Mouse (Mus musculus): ENCODE data around the gene Sgf29.

Gene Sgf29

DNA sequence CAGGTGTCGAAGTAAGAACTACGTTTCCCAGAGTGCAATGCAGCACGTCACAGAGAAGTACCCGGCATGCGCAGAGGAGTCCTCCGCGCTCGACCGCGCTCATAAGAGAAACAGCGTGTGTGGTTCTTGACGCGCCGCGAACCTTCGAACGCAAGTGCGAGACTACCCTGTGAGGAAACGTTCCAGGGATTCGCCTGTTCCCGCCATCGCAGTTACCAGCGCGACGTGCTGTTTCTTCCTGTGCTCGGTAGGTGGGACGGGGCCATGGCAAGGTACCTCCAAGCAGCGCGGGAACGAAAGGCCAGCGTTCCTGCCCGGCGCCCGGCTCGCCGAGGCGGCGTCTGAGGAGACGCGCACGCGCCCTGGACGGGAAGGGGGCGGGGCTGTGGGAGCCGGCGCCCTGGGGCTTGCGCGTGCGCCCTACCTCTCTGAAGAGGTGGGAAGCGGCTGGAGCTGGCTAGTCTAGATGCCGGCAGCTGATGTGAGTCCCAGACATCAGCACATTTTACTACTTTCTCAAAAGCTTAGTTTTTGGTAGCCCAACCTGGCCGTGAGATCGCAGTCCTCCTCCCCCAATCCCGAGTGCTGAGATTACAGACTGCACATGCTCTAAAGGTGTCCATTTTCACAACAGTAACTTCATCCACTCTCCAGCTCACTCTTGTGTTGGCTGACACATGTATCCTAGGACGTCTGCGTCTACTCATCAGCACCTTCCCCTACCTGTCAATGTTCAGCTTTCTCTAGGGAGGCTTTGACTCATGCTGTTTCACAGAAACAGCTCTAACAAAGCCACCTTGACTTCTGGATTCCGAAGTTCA lies at the start of gene Sgf29:
Gene Sgf29, plus strand, starts transcription at position 79 of the 821 bp plus-strand sequence.
- peak; percentile 84 for DNase-seq (ENCODE audit: low read depth)

DNA sequence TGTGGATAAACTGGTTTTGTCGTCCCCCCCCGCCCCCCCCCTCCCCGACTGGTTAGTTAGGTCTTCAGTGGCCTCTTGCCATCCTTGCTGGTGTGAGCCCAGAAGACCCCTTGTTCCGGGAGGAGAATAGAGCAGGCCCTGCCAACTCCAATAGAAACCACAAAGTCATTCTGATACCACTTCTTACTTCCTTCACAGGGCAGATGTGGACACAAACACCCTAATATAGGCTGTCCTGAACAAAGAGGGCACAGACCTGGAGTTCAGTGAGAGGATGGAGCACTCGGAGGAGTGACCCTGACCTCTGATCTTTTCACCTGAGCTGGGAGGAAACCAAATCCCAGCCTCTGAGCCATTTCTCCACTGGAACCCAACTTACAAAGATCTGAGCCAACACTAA lies 47.2 kb upstream of the Sgf29 start:
- DNase-seq (ENCODE audit: low read depth): no peak

DNA sequence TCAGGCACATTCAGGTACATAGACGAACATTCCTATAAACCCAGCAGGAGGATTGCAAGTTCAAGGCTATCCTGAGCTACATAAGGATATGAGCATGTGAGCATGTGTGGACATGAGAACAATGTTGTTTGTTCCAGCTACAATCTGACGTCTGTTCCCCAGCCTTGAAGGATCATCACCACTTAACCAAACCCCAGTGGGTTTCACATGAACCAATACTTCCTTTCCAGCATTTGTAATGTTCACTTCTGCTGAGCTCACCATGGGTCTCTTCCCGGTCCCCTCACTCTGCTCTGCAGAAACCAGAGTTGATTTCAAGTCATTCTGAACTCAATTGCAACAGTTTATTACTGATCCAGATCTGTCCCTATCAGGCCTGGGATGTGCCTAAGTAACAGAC lies 46.5 kb upstream of the Sgf29 start:
- DNase-seq (ENCODE audit: low read depth): no peak

DNA sequence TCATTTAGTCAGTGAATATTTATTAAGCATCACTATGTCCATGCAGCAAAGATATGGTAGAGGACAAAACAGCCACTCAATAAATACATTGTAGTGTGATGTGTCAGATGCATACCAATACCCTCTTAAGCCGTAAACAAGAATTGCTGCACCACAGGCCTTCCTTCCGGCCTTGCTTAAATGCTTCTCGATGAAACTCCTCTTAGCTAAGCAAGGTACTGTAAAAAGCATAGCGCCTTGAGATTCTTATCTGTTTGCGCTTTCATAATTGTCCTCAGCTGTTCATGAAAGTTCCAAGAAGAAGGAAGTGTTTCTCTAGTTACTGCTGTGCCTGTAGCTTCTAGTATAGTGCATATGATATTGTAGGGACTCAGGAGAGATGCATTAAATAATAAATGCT lies 42.5 kb upstream of the Sgf29 start:
- no peak for DNase-seq (ENCODE audit: low read depth)

DNA sequence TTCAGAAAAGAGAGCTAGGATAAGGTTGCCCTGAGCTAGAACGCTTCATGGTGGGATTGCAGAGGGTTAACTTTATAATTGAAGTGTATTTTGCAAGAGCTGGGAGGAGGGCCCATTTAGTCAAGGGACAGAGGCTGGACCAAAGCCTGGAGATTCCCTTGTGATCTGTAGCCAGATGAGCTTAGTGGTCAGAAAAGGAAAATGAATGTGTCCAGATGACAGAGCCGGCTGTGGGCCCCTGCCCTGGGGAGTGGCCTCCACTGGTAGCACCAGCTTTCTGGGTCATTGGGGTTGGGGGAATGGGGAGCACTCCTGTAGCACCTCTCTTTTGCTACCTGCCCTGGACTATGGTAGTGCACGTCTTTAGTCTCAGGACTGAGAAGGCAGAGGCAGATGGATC lies 42.0 kb upstream of the Sgf29 start:
- no peak for DNase-seq (ENCODE audit: low read depth)

DNA sequence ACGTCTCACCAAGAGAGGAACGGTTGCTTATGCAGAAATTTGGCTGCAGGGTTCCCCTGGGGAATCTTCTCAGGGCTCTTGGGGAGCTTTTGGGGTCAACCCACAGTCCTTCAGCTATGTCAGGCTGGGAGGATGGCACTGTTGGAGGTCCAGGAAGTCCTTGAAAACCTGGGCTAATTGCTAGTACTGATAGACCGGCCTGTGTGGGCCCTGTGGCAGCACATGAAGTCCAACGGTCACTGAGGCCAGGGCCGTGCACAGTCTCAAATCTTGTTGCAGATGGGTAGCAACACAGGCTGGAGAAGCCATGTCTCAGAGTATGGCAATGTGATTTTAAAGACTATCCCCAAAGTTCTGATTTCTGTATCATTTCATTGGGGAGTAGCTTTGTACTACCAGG lies 41.3 kb upstream of the Sgf29 start:
- no peak for DNase-seq (ENCODE audit: low read depth)

DNA sequence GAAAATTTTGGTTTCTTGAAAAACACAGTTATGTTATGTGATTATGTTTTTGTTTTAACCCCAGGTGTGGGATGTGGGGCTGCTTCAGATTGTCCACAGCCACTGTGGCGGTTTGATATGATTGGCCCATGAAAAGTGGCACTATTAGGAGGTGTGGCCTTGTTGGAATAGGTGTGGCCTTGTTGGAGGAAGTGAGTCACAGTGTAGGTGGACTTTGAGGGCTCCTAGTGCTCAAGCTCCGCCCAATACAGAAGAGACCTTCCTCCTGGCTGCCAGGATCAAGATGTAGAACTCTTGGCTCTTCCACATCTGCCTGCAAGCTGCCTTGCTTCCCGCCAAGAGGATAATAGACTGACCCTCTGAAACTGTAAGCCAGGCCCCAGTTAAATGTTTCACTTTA lies 36.4 kb upstream of the Sgf29 start:
- DNase-seq (ENCODE audit: low read depth): no peak

DNA sequence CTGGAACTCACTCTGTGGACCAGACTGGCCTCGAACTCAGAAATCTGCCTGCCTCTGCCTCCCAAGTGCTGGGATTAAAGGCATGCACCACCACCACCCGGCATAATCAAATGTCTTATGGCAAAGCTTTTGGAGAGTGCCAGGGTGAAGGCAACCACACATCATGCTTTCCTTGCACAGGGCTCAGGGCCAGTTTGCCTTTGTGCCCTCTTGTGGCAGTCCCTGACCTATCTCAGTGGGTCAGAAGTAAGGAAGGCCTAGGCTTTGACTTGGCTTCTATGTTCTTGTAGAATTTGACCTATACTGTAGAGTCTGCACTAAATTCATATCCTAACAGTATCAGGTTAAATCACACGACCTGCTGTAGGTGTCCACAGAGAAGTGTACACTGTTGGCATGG lies 32.4 kb upstream of the Sgf29 start:
- DNase-seq (ENCODE audit: low read depth): no peak

DNA sequence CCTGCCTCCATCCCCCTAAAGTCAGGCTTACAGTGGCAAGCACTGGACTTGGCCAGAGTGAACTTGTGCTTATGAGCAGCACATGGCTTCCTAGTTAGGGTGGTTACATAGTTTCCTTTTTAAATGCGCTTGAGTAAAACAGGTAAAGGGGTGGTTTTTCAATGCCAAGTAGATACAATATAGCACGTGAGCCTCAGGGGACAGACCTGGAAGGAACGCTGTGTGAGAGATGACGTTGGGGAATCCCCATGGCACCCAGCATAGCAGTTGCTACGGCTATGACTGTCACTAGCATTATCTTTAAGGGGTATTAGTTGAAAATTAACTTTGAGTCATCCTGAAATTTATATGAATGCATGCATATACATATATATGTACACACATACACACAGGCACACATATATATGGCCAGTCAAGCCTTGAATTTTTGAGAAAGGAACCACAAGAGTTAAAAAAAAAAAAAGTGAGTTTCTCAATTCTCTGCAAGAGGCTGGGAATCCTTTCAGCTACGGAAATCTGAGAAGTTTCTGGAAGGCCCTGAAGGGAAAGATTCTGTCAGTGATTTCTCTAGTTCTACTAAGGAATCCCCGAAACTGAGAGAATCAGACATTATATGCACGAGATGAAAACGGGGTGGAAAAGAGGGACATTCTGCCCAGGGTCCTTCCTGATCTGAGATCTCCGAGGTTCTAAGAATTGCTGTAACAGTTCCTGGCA lies 29.4 kb upstream of the Sgf29 start:
- no peak for DNase-seq (ENCODE audit: low read depth)

DNA sequence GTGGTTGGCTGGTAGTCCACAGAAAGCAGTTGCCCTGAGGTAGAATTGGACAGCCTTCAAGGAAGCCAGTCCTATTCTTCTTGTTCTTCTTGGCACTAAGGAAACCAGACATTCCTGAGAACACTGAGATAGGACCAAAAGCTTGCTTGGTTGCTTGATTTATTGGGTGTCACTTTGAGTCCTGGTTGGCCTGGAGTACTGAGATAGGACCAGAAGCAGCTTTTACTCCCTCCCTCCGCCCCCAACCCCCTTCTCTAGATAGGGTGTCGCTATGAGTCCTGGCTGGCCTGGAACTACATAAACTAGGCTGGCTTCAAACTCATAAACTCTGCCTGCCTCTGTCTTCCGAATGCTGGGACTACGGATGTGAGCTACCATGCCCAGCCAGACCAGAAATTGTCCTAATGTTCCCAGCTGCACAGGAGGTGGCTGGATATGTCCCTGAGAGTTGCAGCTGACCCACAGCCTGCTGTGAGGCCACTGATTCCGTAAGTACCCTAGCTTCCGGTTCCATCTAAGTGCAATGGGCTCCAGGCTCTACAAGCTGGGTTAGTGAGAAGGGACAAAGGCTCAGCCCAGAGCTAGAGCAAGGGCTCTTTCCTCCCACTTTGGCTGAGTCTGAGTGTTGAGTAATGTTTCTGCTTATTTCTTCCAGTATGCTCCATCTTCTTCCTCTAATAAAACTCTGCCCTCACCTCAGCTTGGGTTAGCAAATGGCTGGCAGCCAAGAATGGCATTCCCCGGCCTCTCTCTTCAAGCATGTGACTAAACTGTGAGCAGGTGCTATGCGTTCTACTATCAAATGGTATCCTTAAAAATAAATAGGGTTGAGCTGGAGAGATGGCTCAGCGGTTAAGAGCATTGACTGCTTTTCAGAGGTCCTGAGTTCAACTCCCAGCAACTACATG lies 27.4 kb upstream of the Sgf29 start:
- no peak for DNase-seq (ENCODE audit: low read depth)

DNA sequence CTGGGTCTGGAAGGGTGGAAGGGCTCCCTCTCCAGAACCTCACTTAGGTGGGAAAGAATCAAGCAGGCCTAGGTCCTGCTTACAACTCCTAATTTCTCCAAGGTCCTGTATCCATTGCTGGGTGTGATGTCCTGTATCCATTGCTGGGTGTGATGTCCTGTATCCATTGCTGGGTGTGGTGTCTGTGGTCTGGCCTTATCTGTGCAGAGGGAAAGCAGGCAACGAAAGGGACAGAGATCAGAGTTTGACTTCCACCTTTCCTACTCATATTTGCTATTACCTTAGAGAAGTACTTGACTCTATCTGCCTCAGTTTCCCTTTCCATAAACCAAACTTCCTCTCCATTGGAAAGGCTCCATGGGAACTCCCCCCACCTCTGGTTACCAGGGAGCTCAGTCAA lies 25.7 kb upstream of the Sgf29 start:
- DNase-seq (ENCODE audit: low read depth): no peak

DNA sequence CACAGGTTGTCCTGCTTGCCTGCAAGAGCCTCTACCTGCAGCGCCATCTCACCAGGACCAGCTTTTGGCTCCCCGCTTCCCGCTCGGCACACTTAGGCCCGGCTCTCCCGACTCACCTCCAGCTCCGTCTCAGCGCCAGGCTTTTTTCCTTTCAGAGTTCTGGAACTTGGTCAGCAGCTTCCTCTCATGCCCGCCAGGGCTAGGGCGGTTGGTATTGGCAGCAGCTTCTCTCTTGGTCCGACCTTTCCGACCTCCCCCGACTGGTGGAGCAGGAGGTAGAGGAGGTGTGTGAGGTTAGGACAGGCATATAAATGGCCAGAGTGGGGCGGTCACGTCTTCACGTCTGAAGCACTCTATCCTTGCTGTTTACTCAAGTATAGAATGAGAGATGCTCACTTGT lies 24.3 kb upstream of the Sgf29 start:
- DNase-seq (ENCODE audit: low read depth): peak; percentile 68

DNA sequence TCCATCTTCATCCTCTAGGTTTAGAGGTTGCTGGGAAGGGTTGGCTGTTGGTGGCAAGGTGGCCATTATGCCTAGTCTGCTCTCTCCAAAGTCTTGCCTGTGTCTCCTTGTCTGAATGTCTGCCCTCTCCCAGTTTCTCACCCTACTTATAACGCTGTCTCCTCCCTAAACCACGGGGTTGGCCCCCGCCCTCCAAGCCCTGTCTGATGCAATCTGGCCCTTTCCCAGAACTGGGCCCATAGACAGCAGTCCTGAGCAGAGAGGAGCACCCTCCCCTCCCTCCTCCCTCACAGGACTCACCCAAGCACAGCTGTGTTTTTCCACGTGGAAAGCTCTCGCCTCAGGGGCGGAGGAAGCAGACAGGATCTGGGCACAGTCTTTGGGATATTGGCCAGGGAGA lies 23.7 kb upstream of the Sgf29 start:
- peak; percentile 98 for DNase-seq (ENCODE audit: low read depth)

DNA sequence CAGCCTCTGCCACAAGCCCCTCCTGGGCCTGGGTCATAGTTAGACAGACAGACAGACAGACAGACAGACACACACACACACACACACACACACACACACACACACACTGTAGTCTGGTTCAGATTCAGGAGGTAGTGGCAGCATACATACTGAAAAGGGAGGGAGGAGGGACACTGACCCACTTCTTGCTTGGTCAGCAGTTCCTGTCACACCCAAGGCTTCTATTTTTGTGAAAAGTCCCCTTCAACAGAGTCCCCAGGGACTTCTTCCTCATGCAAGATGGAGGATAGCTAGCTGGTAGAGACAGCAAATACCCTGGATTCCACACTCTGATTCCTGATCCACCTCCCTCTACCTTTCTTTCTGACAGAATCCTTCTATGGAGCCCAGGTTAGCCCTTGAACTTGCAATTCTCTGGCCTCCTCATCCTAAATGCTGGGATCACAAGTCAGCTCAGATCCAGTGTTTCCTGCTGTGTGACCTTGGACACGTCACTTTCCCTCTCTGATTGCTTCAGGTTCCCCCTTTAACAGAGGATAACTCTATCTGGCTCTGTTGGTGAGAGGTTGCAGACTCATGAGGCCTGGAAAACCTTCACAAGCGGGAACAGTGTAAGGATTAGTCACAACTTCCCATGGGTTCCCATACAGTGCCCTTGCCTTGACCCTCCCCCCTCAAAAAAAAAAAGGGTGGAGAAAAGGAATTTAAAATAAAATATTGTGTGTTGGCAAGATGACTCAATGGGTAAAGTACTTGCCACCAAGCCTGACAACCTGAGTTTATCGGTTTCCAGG lies 23.1 kb upstream of the Sgf29 start:
- DNase-seq (ENCODE audit: low read depth): peak; percentile 78

DNA sequence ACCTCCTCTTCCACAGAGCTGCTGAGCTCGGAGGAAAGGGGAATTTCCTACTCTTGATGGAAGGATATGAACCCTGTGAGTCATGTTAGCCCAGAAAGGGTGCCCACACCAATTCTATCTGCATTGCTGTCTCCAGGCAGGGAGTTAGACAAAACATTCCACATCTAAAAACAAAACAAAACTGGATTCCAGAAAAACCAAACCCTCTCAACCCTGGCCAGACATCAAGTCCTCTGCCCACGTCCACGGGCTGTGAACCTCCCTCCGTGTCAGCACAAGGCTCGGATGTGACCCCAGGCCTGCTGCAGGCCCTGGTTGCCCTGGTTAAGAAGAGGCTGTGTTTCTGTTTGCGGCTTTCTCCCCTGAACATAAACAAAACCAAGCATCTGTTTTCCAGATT lies 21.0 kb upstream of the Sgf29 start:
- peak; percentile 96 for DNase-seq (ENCODE audit: low read depth)

DNA sequence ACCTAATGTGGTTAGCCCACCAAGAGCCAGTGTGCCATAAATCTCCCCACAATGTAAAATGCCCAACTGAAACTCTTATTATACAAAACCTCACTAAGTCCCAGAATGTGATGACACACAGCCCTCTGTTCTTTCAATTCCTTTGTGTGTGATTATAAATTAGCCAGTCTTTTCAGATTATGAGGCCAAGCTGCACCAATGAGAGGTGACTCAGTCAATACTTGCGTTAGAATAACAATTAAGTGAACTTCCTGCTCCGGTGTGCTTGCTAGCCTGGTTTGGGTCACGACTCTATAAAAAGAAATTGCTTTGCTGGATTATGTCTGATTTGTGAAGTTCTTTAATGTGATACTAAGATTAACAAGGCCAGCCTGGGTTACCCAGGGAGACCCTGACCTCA lies 19.2 kb upstream of the Sgf29 start:
- no peak for DNase-seq (ENCODE audit: low read depth)

DNA sequence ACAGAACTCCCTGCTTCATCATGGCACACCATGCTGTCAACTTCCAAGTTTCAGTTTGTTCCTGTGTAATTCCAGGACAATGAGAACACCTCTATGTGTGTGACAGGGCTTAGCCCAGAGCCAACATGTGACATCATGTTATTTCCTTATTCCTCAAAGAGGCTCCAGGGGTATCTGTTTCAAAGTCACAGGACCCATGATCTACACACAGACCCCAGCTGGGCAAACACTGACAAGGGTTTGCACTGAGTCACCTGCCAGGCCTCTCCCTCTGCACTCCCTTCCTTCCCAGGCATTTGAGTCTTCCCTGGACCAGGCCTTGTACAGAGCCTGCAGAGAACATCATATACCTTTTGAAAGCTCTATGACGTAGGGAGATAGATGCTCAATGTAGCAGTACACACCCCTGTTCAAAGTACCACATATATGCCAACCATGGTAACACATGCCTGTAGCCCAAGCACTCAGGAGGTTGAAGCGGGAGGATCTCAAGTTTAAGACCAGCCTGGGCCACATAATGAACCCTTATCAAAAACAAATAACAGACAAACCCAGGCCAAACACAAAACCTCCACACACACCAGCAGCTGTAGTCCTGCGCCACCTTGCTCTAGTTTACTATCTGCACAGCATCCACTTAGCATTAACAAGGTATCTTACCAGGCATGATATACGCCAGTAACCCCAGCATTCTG lies 18.1 kb upstream of the Sgf29 start, which contains the start of gene Nupr1:
Gene Nupr1, minus strand, starts transcription at position 38 of the 695 bp plus-strand sequence.
- no peak for DNase-seq (ENCODE audit: low read depth)

DNA sequence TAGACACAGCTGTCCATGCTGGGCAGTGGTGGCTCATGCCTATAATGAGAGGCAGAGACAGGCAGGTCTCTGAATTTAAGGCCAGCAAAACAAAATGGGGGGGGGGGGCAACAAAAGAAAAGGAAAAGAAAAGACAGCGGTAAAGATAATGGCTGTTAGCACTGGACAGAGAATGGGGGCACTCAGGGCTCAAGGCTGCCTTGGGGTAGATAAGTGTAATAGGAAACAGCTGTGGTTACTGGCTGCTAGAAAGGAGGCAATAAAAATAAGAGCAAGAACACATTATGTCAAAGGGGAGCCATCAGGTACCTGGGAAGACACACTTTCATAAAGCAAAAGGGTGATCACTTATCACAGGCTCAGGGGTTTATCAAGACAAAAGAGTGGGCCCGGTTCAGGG lies 16.6 kb upstream of the Sgf29 start:
- DNase-seq (ENCODE audit: low read depth): no peak

DNA sequence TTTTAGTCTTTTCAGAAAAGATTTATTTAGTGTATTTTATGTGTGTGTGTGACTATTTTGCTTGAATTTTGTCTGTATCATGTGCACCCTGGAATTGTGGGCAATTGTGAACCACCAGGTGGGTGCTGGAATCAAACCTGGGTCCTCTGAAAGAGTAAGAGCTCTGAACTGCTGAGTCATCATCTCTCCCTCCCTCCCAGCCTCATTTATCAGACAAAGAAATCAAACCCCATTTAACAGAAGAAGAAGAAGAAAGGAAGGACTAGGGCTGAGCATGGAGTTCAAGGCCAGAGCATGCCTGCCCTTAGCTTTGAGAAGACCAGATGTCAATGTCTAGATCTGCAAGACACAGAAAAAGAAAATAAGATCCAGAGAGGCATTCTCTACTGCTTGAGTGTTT lies 13.7 kb upstream of the Sgf29 start:
- DNase-seq (ENCODE audit: low read depth): no peak

DNA sequence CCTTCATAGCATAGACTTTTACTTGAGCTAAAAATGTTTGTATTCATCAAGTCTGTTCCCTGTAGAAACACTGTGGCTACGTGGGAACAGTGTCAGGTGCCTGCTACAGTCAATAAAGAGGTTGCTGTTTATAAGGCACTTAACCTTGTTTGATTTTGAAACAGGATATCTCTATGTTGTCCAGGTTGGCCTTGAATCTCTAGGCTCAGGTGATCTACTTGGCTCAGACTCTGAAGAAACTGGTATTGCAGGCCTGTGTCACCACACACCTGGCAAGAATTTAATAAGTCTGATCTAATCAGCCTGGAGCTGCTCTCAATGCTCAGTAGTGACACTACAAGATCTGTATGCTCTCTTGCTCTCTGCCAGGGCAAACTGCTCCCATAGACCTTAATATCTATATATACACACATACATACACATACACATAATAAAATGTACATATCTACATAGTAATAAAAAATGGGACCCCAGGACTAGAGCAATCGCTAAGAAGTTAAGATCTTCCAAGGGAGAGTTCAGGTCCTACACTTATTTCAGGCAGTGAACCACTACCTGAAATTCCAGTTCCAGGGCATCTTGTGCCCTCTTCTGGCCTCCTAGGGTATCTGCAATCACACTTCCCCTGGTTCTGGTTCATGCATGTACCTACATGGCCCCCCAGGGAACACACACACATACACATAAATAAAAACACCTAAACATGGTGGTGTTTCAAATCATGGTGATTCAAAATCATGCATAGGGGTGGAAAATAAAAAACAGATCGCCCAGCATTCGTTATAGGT lies 12.2 kb upstream of the Sgf29 start:
- no peak for DNase-seq (ENCODE audit: low read depth)
